Mouse (Mus musculus) midbrain, embryonic 11.5 days (tissue): ENCODE results near the gene Rtp1. TPM values are rescaled to one million over a fixed set of nuclear protein-coding genes. Genes with fewer than 3 reads are reported as not detected.

Experiments used
- ATAC-seq: fragments of 200-750 bp; cut with Nextera tagmentation; 2 replicates; pipeline ENCODE4 v1.8.0; 2017; ENCODE audit warnings: moderate TSS enrichment, moderate library complexity; ENCODE audit not compliant: low FRiP score
- DNase-seq: peaks from one replicate; pipeline ENCODE4 v3.0.0; 2015; ENCODE audit warnings: low spot score; ENCODE audit errors: missing footprints
- H3K27ac ChIP-seq: fragments of 300-500 bp; sonication (generic); 2 replicates; pipeline ENCODE4 v1.5.1; 2014; ENCODE audit warnings: low read depth, low read length
- H3K27me3 ChIP-seq: fragments of 300-500 bp; sonication (generic); 2 replicates; pipeline ENCODE4 v1.6.1; 2014; ENCODE audit warnings: mild to moderate bottlenecking, low read length, moderate library complexity, mixed read lengths; ENCODE audit not compliant: control insufficient read depth, insufficient read depth
- H3K36me3 ChIP-seq: fragments of 300-500 bp; sonication (generic); 2 replicates; pipeline ENCODE4 v1.6.1; 2014; ENCODE audit warnings: mild to moderate bottlenecking, low read length, moderate library complexity, mixed read lengths; ENCODE audit not compliant: control insufficient read depth, insufficient read depth
- H3K4me1 ChIP-seq: fragments of 300-500 bp; sonication (generic); 2 replicates; pipeline ENCODE4 v1.6.1; 2014; ENCODE audit warnings: low read length; ENCODE audit not compliant: control insufficient read depth, insufficient read depth
- H3K4me2 ChIP-seq: fragments of 300-500 bp; sonication (generic); 2 replicates; pipeline ENCODE4 v1.6.1; 2014; ENCODE audit warnings: mild to moderate bottlenecking, moderate library complexity
- H3K4me3 ChIP-seq: fragments of 300-500 bp; sonication (generic); 2 replicates; pipeline ENCODE4 v1.5.1; 2014; ENCODE audit warnings: low read depth, low read length
- H3K9ac ChIP-seq: fragments of 300-500 bp; sonication (generic); 2 replicates; pipeline ENCODE4 v1.6.1; 2014; ENCODE audit warnings: low read length
- H3K9me3 ChIP-seq: fragments of 300-500 bp; sonication (generic); 2 replicates; pipeline ENCODE4 v1.6.1; 2016; ENCODE audit warnings: low read length; ENCODE audit not compliant: control insufficient read depth
- WGBS: fragments of 180-500 bp; shearing (Covaris S2); extraction: QIAGEN DNeasy Blood & Tissue Kit; methylation state at CpG from one replicate; pipeline ENCODE4 v1.1.7; 2014; 5-methylcytosine and 5-hydroxymethylcytosine counted together
- polyA plus RNA-seq: library from polyadenylated mRNA; unstranded; fragments of >200 nt; fragmentation: Nextera tagmentation; extraction: Ambion mirVana; gene quantifications from 2 replicates; pipeline ENCODE4 v1.2.1, GENCODE M21; 2014

Rtp1 gene
- polyA plus RNA-seq, 1 experiment from 2014 or later = not detected

- H3K36me3 ChIP-seq = no peaks in the 10 kb centered on the region
- no peak overlapping the region for H3K27ac ChIP-seq
- H3K9ac ChIP-seq = no peak overlapping the region
- WGBS = 83% methylated on average over 4 of the region's 4 CpGs
- no peaks in the 10 kb centered on the region for H3K27me3 ChIP-seq
- H3K9me3 ChIP-seq = no peaks in the 10 kb centered on the region
- no peak overlapping the region for H3K4me2 ChIP-seq
- H3K4me1 ChIP-seq = no peaks in the 10 kb centered on the region
- no peak overlapping the region for H3K4me3 ChIP-seq
- DNase-seq (no peak), ATAC-seq (no peak)
Measured at GRCm38 (mm10) chr16:23450816-23451215, 21.9 kb downstream of the Rtp1 start.

GRCm38 (mm10) chr16:23452476-23452875, 23.5 kb downstream of the Rtp1 start:
- H3K4me2 ChIP-seq = no peak overlapping the region
- no peaks in the 10 kb centered on the region for H3K27me3 ChIP-seq
- H3K9me3 ChIP-seq = no peaks in the 10 kb centered on the region
- no peaks in the 10 kb centered on the region for H3K4me1 ChIP-seq
- peak; percentile 82 for ATAC-seq
- no peak overlapping the region for H3K4me3 ChIP-seq
- WGBS = 12% methylated on average over 3 of the region's 3 CpGs
- DNase-seq = peak; percentile 97
- H3K36me3 ChIP-seq = no peaks in the 10 kb centered on the region
- no peak overlapping the region for H3K27ac ChIP-seq
- no peak overlapping the region for H3K9ac ChIP-seq

GRCm38 (mm10) chr16:23454376-23454775, 25.4 kb downstream of the Rtp1 start:
- WGBS = 82% methylated on average over 6 of the region's 6 CpGs
- Histone ChIP-seq H3K4me2 (no peak overlapping the region), H3K4me3 (no peak overlapping the region), H3K27me3 (no peaks in the 10 kb centered on the region), H3K36me3 (no peaks in the 10 kb centered on the region), H3K27ac (no peak overlapping the region), H3K9ac (no peak overlapping the region), H3K4me1 (no peaks in the 10 kb centered on the region), H3K9me3 (no peaks in the 10 kb centered on the region)
- ATAC-seq (no peak), DNase-seq (no peak)

- Histone ChIP-seq H3K27ac (no peak overlapping the region), H3K4me3 (no peak overlapping the region), H3K9me3 (no peaks in the 10 kb centered on the region), H3K9ac (no peak overlapping the region), H3K27me3 (no peaks in the 10 kb centered on the region), H3K36me3 (no peaks in the 10 kb centered on the region), H3K4me1 (no peaks in the 10 kb centered on the region), H3K4me2 (no peak overlapping the region)
- WGBS = 84% methylated on average over 3 of the region's 3 CpGs
- ATAC-seq = no peak
- DNase-seq = no peak
Measured at GRCm38 (mm10) chr16:23456534-23456933, 27.6 kb downstream of the Rtp1 start.

GRCm38 (mm10) chr16:23457338-23457737, 28.4 kb downstream of the Rtp1 start:
- Histone ChIP-seq H3K4me2 (no peak overlapping the region), H3K9ac (no peak overlapping the region), H3K4me3 (no peak overlapping the region), H3K9me3 (no peaks in the 10 kb centered on the region), H3K36me3 (no peaks in the 10 kb centered on the region), H3K27ac (no peak overlapping the region), H3K27me3 (no peaks in the 10 kb centered on the region), H3K4me1 (no peaks in the 10 kb centered on the region)
- ATAC-seq (no peak), DNase-seq (no peak)
- WGBS = 92% methylated on average over 5 of the region's 5 CpGs

GRCm38 (mm10) chr16:23458906-23459588, 30.1 kb downstream of the Rtp1 start:
- Histone ChIP-seq H3K4me2 (no peak overlapping the region), H3K9ac (no peak overlapping the region), H3K4me3 (no peak overlapping the region), H3K36me3 (no peaks in the 10 kb centered on the region), H3K4me1 (no peaks in the 10 kb centered on the region), H3K9me3 (no peaks in the 10 kb centered on the region), H3K27me3 (no peaks in the 10 kb centered on the region), H3K27ac (no peak overlapping the region)
- 50% methylated on average over 7 of the region's 7 CpGs for WGBS
- ATAC-seq (no peak), DNase-seq (no peak)

GRCm38 (mm10) chr16:23463671-23464347, 34.9 kb downstream of the Rtp1 start:
- H3K4me1 ChIP-seq = no peaks in the 10 kb centered on the region
- no peaks in the 10 kb centered on the region for H3K27me3 ChIP-seq
- DNase-seq = no peak
- H3K9me3 ChIP-seq = no peaks in the 10 kb centered on the region
- ATAC-seq = no peak
- whole genome bisulfite sequencing = 85% methylated on average over 4 of the region's 4 CpGs
- H3K9ac ChIP-seq = no peak overlapping the region
- no peak overlapping the region for H3K4me3 ChIP-seq
- H3K27ac ChIP-seq = no peak overlapping the region
- no peak overlapping the region for H3K4me2 ChIP-seq
- H3K36me3 ChIP-seq = no peaks in the 10 kb centered on the region

GRCm38 (mm10) chr16:23471551-23471950, 42.6 kb downstream of the Rtp1 start:
- DNase-seq (no peak), ATAC-seq (no peak)
- H3K27ac ChIP-seq = no peak overlapping the region
- H3K4me1 ChIP-seq = no peaks in the 10 kb centered on the region
- WGBS = 91% methylated on average over 6 of the region's 6 CpGs
- H3K4me3 ChIP-seq = no peak overlapping the region
- H3K27me3 ChIP-seq = no peaks in the 10 kb centered on the region
- no peaks in the 10 kb centered on the region for H3K9me3 ChIP-seq
- peaks cover 3% of the 10 kb centered on the region; the same call in 1 of the 2 replicates for H3K36me3 ChIP-seq
- H3K4me2 ChIP-seq = no peak overlapping the region
- H3K9ac ChIP-seq = no peak overlapping the region

- no peak for DNase-seq
Measured at GRCm38 (mm10) chr16:23472046-23472445, 43.1 kb downstream of the Rtp1 start.

More at GRCm38 (mm10) chr16:23472046-23472445, 43.1 kb downstream of the Rtp1 start:
- no peak overlapping the region for H3K4me2 ChIP-seq
- H3K27ac ChIP-seq = no peak overlapping the region
- peaks cover 3% of the 10 kb centered on the region; the same call in 1 of the 2 replicates for H3K36me3 ChIP-seq
- no peak overlapping the region for H3K4me3 ChIP-seq
- 80% methylated on average over 3 of the region's 3 CpGs for whole genome bisulfite sequencing
- no peak overlapping the region for H3K9ac ChIP-seq
- no peak for ATAC-seq
- H3K9me3 ChIP-seq = no peaks in the 10 kb centered on the region
- no peaks in the 10 kb centered on the region for H3K27me3 ChIP-seq
- no peaks in the 10 kb centered on the region for H3K4me1 ChIP-seq
